ENCODE assay signal across 9 mouse cellular contexts in the genomic region with DNA sequence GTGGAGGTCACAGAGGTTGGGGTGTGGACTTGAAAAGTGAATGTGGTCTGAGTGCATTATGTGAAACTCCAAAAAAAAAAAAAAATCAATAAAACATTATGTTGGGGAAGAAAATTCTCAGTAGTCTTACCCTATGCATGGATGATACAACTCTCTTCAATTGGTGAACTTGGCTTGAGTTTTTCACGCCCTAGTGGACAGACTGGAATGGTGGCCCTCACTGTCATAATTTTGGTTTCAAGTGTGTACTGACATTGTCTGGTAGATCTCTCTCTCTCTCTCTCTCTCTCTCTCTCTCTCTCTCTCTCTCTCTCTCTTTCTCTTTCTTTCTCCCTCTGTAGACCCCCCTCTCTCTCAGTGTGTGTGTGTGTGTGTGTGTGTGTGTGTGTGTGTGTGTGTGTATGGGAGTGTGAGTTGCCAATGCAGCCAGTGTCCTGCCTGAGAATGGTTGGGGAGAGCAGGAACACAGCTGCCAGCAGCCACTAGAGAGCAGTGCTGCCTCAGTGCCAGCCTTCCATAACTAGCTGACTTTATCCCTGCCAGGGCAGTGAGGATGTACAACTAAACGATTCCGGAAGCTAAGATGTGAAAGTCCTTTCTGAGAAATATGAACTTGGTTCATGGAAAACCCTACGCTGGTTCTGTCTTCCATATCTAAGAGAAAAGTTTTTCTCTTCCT.
DNase-seq lines count a peak whose midpoint lies in the region; ATAC-seq lines count a peak whose summit lies in the region.
"Had no signal": no experiment of that assay in that cellular context is flagged by ENCODE, and none has a peak within 500 bp of the region (broad histone marks: within the 10 kb centered on the region; RNA-seq: fewer than 3 reads in every experiment).

No protein-coding gene starts in this region.

- peaks cover 2% of the 10 kb centered on the region for H3K36me3 ChIP-seq in lung, embryonic 15.5 days

- DNase-seq in MEL-GATA-1-ER (ENCODE audit: extremely low read depth, low read depth) = peak; percentile 15
- peak; percentile 11 to 23 for DNase-seq in adrenal gland, postnatal 4 days (ENCODE audit: low spot score in 2 of 2)
- peak; percentile 32 for DNase-seq in fibroblast of lung, adult 2 months (ENCODE audit: low read depth)
- DNase-seq in heart, postnatal 4 days = peak; percentile 77
- DNase-seq in kidney, postnatal 4 days = peak; percentile 70 to 77
- peak; percentile 20 for DNase-seq in retina, adult 2 months (ENCODE audit: low read depth, low spot score)
- no peak for DNase-seq in spleen, adult 12 weeks (ENCODE audit: low spot score)

- H3K4me2 ChIP-seq in lung, embryonic 15.5 days = no peak overlapping the region
- H3K4me2 ChIP-seq: heart, embryonic 13.5 days had no signal

- no peak overlapping the region for H3K27ac ChIP-seq in lung, embryonic 15.5 days
- H3K27ac ChIP-seq: heart, embryonic 13.5 days had no signal

- H3K4me3 ChIP-seq in lung, embryonic 15.5 days = no peak overlapping the region
- H3K4me3 ChIP-seq: heart, embryonic 13.5 days had no signal

- 41% methylated on average over 4 of the region's 4 CpGs for WGBS in lung, embryonic 15.5 days

- H3K9me3 ChIP-seq in lung, embryonic 15.5 days = no peaks in the 10 kb centered on the region
- H3K9me3 ChIP-seq: heart, embryonic 13.5 days had no signal

- H3K4me1 ChIP-seq in lung, embryonic 15.5 days = no peaks in the 10 kb centered on the region

- peak; percentile 57; the same call in 1 of the 2 replicates for ATAC-seq in lung, embryonic 15.5 days (ENCODE audit: borderline replicate concordance, extremely low read depth, low FRiP score, low TSS enrichment)

- H3K9ac ChIP-seq in lung, embryonic 15.5 days = no peak overlapping the region
- H3K9ac ChIP-seq: heart, embryonic 13.5 days had no signal

- H3K27me3 ChIP-seq in lung, embryonic 15.5 days = no peaks in the 10 kb centered on the region
- H3K27me3 ChIP-seq: heart, embryonic 13.5 days had no signal
